Mouse (Mus musculus) limb, embryonic 15.5 days (tissue): ENCODE measurements around the gene Zcchc10. TPM values are rescaled to one million over a fixed set of nuclear protein-coding genes. Genes with fewer than 3 reads are reported as not detected.
"Not testable (repeated sequence)": the region's sequence is repeated elsewhere in the genome, so short reads cannot be mapped to it uniquely, and the experiment has no call there.

ENCODE experiments used
- ATAC-seq: fragments of 200-750 bp; cut with Nextera tagmentation; 2 replicates; pipeline ENCODE4 v1.8.0; 2017; ENCODE audit warnings: low read depth, moderate TSS enrichment; ENCODE audit not compliant: insufficient number of reproducible peaks, low FRiP score, low TSS enrichment
- H3K27ac ChIP-seq: fragments of 300-500 bp; sonication (generic); 2 replicates; pipeline ENCODE4 v1.5.1; 2015; ENCODE audit warnings: moderate library complexity, mild to moderate bottlenecking, inconsistent platforms
- H3K27me3 ChIP-seq: fragments of 300-500 bp; sonication (generic); 2 replicates; pipeline ENCODE4 v1.6.1; 2015; ENCODE audit warnings: inconsistent platforms
- H3K36me3 ChIP-seq: fragments of 300-500 bp; sonication (generic); 2 replicates; pipeline ENCODE4 v1.6.1; 2015; ENCODE audit warnings: inconsistent platforms
- H3K4me1 ChIP-seq: fragments of 300-500 bp; sonication (generic); 2 replicates; pipeline ENCODE4 v1.6.1; 2015; ENCODE audit warnings: inconsistent platforms
- H3K4me2 ChIP-seq: fragments of 300-500 bp; sonication (generic); 2 replicates; pipeline ENCODE4 v1.6.1; 2015; ENCODE audit warnings: mild to moderate bottlenecking, inconsistent platforms
- H3K4me3 ChIP-seq: fragments of 300-500 bp; sonication (generic); 2 replicates; pipeline ENCODE4 v1.5.1; 2015; ENCODE audit warnings: mild to moderate bottlenecking, inconsistent platforms
- H3K9ac ChIP-seq: fragments of 300-500 bp; sonication (generic); 2 replicates; pipeline ENCODE4 v1.6.1; 2015; ENCODE audit warnings: inconsistent platforms
- H3K9me3 ChIP-seq: fragments of 300-500 bp; sonication (generic); 2 replicates; pipeline ENCODE4 v1.6.1; 2016; ENCODE audit warnings: inconsistent platforms
- WGBS: fragments of 180-500 bp; shearing (Covaris S2); methylation state at CpG from one replicate; pipeline ENCODE4 v1.1.7; 2015; 5-methylcytosine and 5-hydroxymethylcytosine counted together
- polyA plus RNA-seq: library from polyadenylated mRNA; unstranded; fragments of >200 nt; fragmentation: Nextera tagmentation; extraction: Ambion mirVana; gene quantifications from 2 replicates; pipeline ENCODE4 v1.2.1, GENCODE M21; 2015

Zcchc10 gene
- polyA plus RNA-seq, 1 experiment from 2014 or later, result 17.8 TPM

DNA sequence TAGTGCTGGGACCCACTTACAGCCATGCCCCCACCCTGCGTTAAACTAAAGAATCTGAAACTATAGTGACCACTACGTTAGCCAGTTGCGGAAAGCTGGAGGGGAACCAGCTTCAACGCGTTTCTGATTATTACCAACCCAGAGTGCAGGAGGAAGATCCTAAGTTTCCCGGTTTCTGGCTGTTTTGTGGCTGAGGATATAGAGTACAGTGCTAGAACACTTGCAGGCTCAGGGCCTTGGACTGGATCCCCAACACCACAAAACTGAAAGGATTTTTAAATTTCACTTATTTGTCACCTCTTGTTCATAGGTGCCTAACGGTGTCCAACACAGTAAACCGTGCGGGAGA lies 23.3 kb upstream of the Zcchc10 start:
- H3K4me2 ChIP-seq, result peak overlapping the region; percentile 58
- peaks cover 29% of the 10 kb centered on the region for H3K4me1 ChIP-seq
- peak overlapping the region; percentile 100 for H3K4me3 ChIP-seq
- peak overlapping the region; percentile 98 for H3K27ac ChIP-seq
- H3K9ac ChIP-seq, result peak overlapping the region; percentile 45; the same call in 1 of the 2 replicates
- 0 out of 2 replicates have a peak, but pooled peaks cover 4% of the 10 kb centered on the region for H3K36me3 ChIP-seq
- WGBS, result 49% methylated on average over 9 of the region's 9 CpGs
- H3K9me3 ChIP-seq, result no peaks in the 10 kb centered on the region
- H3K27me3 ChIP-seq, result no peaks in the 10 kb centered on the region
- no peak for ATAC-seq

DNA sequence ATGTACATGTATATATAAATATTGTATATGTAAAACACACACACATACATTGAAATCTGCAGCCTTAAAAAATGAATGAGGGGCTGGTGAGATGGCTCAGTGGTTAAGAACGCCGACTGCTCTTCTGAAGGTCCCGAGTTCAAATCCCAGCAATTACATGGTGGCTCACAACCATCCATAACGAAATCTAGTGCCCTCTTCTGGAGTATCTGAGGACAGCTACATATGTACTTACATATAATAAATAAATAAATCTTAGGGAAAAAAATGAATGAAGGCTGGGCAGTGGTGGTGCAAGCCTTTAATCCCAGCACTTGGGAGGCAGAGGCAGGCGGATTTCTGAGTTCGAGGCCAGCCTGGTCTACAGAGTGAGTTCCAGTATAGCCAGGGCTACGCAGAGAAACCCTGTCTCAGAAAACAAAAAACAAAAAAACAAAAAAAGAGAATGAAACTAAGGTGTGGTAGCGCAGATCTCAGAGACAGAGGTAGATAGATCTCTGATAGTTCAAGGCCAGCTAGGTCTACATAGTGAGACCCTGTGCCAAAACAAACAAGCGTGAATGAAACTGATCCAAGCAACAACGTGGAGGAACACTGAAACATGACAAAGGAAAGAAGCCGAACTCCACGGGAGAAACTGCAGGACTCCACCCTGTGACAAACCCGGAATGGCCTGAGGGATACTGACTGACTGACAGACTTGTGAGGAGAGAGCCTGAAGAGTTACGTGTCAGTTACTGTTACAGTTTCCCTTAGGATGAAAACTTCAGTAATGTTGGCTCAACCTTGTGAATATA lies 20.2 kb upstream of the Zcchc10 start:
- peaks cover 27% of the 10 kb centered on the region for H3K4me1 ChIP-seq
- no peak overlapping the region for H3K4me3 ChIP-seq
- H3K9me3 ChIP-seq, result no peaks in the 10 kb centered on the region
- 82% methylated on average over 14 of the region's 14 CpGs for WGBS
- no peak overlapping the region for H3K9ac ChIP-seq
- H3K27me3 ChIP-seq, result no peaks in the 10 kb centered on the region
- no peaks in the 10 kb centered on the region for H3K36me3 ChIP-seq
- ATAC-seq, result no peak
- no peak overlapping the region for H3K4me2 ChIP-seq
- H3K27ac ChIP-seq, result no peak overlapping the region

DNA sequence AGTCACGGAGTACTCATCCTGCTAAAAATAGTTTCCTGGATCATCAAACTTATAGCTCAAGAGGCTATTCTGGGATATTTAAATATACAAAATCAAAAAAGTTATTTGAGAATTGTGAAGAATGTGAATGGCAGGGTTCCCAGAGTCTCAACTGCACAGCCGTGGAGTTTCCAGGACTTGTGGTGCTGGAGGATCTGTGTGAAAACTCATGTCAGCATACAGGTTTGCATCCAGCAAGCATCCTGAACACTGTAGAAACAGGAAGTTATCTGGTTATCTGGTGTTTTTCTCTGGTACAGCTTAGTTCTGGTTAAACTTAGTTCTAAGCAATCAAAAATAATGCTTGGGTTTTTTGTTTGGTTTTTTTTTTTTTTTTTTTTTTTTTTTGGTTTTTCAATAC lies 17.5 kb upstream of the Zcchc10 start:
- WGBS, result 57% methylated on average over 2 of the region's 2 CpGs
- no peak overlapping the region for H3K4me3 ChIP-seq
- no peak overlapping the region for H3K9ac ChIP-seq
- no peaks in the 10 kb centered on the region for H3K9me3 ChIP-seq
- no peak overlapping the region for H3K4me2 ChIP-seq
- H3K27ac ChIP-seq, result no peak overlapping the region
- no peaks in the 10 kb centered on the region for H3K27me3 ChIP-seq
- no peaks in the 10 kb centered on the region for H3K36me3 ChIP-seq
- peaks cover 18% of the 10 kb centered on the region for H3K4me1 ChIP-seq
- ATAC-seq, result no peak

DNA sequence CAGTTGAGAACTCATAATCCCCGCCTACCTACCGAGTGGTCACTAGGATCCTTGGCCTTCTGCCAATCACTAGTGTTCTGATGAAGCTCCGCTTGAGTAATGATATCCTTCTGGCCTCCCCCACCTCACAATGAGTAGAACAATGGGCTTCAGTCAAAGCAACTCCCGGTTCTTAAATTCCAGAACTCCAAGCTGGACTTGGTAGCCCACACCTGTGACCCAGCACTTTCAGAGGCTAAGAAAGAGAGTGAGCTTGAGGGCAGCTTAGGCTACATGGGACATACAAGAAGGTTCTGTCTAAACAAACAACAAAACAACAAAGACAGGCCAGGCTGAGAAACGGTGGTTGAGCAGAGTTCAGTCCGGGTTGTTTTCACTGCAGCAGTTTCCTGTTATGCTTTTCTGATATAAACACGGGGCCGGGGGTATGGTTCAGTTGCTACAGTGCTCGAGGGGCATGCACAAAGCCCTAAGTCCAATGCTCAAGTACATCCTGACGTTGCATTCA lies 16.9 kb upstream of the Zcchc10 start:
- Histone ChIP-seq H3K27ac (peak overlapping the region; percentile 73), H3K4me1 (peaks cover 18% of the 10 kb centered on the region), H3K9ac (no peak overlapping the region), H3K4me3 (no peak overlapping the region), H3K4me2 (no peak overlapping the region), H3K36me3 (no peaks in the 10 kb centered on the region), H3K27me3 (no peaks in the 10 kb centered on the region), H3K9me3 (no peaks in the 10 kb centered on the region)
- WGBS, result 69% methylated on average over 10 of the region's 10 CpGs
- ATAC-seq, result no peak

DNA sequence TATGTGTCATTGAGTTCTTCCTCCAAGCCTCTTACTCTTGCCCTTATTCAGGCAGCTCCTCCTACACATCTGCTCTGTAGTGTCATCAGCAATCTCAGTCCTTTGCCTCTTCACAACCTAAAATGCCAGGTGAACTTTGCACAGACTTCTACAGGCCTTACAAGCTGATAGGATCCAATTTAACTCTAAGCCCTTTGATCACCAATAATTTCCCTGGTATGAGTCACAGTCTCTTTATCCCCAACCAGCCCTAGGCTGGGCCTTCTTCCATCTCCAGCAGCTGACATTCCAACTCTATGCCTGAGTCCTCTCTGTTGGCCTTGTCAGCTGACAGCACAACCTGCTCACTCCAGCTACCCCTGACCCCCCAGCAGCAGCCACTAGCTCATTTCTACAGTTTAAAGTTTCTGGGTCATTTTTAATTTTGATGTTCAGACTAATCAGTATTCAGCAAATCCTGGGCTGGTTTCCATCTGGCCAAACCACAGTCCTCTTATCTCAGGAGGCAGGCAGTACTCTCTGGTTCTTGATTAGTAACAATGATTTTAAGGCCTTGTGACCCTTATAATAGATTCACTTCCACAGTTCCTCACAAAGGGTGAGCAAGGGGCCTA lies 16.1 kb upstream of the Zcchc10 start:
- H3K27me3 ChIP-seq, result no peaks in the 10 kb centered on the region
- peaks cover 18% of the 10 kb centered on the region for H3K4me1 ChIP-seq
- H3K4me3 ChIP-seq, result no peak overlapping the region
- no peak overlapping the region for H3K9ac ChIP-seq
- no peaks in the 10 kb centered on the region for H3K9me3 ChIP-seq
- H3K36me3 ChIP-seq, result no peaks in the 10 kb centered on the region
- H3K4me2 ChIP-seq, result no peak overlapping the region
- peak overlapping the region; percentile 73 for H3K27ac ChIP-seq
- ATAC-seq, result 0 out of 2 replicates have a peak, but pooled peaks have one; percentile 61

DNA sequence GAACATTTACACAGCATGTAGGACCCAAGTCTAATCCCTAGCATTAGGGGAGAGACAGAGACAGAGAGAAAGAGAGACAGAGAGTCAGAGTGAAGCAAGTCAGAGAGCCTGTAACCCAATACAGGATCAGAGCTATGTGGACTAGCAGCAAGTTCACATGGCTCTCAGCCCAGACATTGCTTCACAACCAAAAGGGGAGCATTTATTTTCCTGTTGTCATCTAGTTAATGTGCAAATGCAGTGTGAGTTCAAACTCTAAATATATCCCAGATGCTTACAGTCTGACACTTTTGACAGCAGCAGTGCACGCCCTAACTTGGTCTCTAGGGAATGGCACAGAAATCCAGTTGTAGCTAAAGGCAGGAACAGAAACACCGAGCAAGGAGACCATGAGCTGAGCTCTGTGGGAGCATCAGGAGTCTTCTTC lies 15.6 kb upstream of the Zcchc10 start:
- H3K9me3 ChIP-seq, result no peaks in the 10 kb centered on the region
- ATAC-seq, result peak; percentile 70; the same call in 1 of the 2 replicates
- H3K9ac ChIP-seq, result no peak overlapping the region
- peaks cover 18% of the 10 kb centered on the region for H3K4me1 ChIP-seq
- H3K4me2 ChIP-seq, result no peak overlapping the region
- no peaks in the 10 kb centered on the region for H3K27me3 ChIP-seq
- H3K36me3 ChIP-seq, result no peaks in the 10 kb centered on the region
- 24% methylated on average over 2 of the region's 2 CpGs for WGBS
- no peak overlapping the region for H3K4me3 ChIP-seq
- peak overlapping the region; percentile 73 for H3K27ac ChIP-seq

DNA sequence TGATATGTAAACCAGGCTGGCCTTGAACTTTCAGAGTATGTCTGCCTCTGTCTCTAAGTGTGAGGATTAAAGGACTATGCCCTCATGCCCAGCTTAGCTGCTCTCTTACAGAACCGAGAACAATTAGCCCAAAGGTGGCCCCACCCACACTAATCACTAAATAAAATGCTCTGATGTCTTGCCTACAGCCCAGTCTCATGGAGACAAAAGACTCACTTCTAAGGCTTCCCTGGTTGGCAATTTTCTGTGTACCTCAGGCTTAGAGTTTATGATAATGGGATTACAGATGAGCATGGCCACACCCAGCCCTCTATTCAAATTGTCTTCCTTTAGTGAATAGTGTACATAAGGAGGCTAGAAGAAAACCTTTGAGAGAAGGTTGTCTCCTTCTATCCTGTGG lies 13.1 kb upstream of the Zcchc10 start:
- H3K36me3 ChIP-seq, result no peaks in the 10 kb centered on the region
- H3K27me3 ChIP-seq, result no peaks in the 10 kb centered on the region
- ATAC-seq, result no peak
- H3K4me1 ChIP-seq, result peaks cover 18% of the 10 kb centered on the region
- H3K4me3 ChIP-seq, result no peak overlapping the region
- no peak overlapping the region for H3K9ac ChIP-seq
- no peaks in the 10 kb centered on the region for H3K9me3 ChIP-seq
- H3K27ac ChIP-seq, result no peak overlapping the region
- WGBS, result 38% methylated on average over 1 of the region's 1 CpGs
- H3K4me2 ChIP-seq, result no peak overlapping the region

DNA sequence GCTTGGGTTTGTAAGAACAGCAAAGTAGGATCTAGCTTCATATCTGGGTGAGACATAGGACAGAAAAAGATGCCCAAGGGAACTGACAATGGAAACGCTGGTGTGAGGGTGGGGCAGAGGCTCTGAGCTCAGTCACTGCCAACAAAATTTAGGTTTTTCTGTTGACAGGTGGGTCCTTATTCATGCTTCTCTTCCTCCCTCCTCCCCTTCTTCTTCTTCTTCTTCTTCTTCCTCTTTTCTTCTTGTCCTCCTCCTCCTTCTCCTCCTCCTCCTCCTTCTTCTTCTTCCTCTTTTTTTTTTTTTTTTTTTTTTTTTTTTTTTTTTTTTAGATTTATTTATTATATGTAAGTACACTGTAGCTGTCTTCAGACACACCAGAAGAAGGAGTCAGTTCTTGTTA lies 11.7 kb upstream of the Zcchc10 start:
- not testable (repeated sequence) for H3K27me3 ChIP-seq, H3K9me3 ChIP-seq, H3K4me2 ChIP-seq, H3K9ac ChIP-seq, H3K27ac ChIP-seq, H3K4me3 ChIP-seq, ATAC-seq, H3K36me3 ChIP-seq
- 60% methylated on average over 1 of the region's 1 CpGs for WGBS
- peaks cover 12% of the 10 kb centered on the region for H3K4me1 ChIP-seq

DNA sequence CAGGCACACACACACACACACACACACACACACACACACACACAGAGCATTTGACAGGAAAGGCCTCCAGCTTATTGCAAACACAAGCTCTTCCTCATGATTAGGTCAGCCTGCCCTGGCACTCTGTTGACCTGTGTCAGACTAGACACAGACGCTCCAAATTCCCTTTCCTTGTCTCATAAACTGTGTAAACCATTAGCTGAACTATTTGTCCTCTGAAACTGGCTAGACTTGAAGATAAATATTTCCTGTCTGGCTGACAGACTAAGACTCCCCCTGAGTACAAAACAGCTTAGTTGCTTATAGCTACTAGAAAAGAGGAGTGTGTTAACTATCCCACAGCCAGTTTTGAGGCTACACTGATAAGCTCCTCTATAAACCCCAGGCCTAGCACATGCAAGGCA lies 9.7 kb upstream of the Zcchc10 start:
- Histone ChIP-seq H3K27me3 (no peaks in the 10 kb centered on the region), H3K9ac (no peak overlapping the region), H3K4me2 (no peak overlapping the region), H3K4me3 (no peak overlapping the region), H3K9me3 (no peaks in the 10 kb centered on the region), H3K27ac (no peak overlapping the region), H3K36me3 (no peaks in the 10 kb centered on the region), H3K4me1 (no peaks in the 10 kb centered on the region)
- 10% methylated on average over 1 of the region's 1 CpGs for WGBS
- no peak for ATAC-seq

DNA sequence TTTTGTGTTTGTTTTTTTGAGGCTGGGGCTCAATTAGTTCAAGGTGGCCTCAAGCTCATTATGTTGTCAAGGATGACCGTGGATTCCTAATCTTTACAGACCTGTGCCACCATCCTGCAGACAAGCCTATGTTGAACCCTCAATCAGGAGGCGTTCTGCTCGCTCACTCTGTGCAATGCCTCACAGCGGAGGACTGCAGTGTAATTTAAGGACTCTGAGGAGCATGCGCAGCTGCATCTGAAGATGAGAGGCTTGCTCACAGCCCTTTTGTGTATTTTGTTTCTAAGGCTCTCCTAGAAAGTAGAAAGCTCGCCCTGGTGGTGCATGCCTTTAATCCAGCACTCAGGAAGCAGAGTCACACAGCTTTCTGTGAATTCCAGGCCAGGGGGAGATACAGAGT lies 7.5 kb upstream of the Zcchc10 start:
- no peak for ATAC-seq
- H3K4me2 ChIP-seq, result no peak overlapping the region
- H3K4me3 ChIP-seq, result no peak overlapping the region
- no peak overlapping the region for H3K9ac ChIP-seq
- WGBS, result 34% methylated on average over 6 of the region's 6 CpGs
- H3K27me3 ChIP-seq, result no peaks in the 10 kb centered on the region
- H3K27ac ChIP-seq, result no peak overlapping the region
- no peaks in the 10 kb centered on the region for H3K36me3 ChIP-seq
- no peaks in the 10 kb centered on the region for H3K9me3 ChIP-seq
- no peaks in the 10 kb centered on the region for H3K4me1 ChIP-seq

DNA sequence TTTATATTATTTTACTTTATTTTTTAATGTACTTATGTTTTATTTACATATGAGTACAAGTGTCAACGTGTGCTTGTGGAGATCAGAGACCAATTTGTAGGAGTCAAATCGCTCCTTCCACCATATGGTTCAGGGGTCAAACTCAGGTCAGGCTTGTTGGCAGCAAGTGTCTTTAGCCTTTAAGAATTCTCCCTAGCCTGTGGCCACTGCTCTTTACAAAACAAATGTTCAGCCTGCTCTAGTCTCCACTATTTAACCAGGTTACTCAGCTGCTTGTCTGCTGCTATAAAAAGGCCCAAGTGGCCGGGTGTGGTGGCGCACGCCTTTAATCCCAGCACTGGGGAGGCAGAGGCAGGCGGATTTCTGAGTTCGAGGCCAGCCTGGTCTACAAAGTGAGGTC lies 6.4 kb upstream of the Zcchc10 start:
- Histone ChIP-seq H3K9ac (no peak overlapping the region), H3K9me3 (no peaks in the 10 kb centered on the region), H3K36me3 (no peaks in the 10 kb centered on the region), H3K4me3 (no peak overlapping the region), H3K4me1 (no peaks in the 10 kb centered on the region), H3K4me2 (no peak overlapping the region), H3K27ac (no peak overlapping the region), H3K27me3 (no peaks in the 10 kb centered on the region)
- 66% methylated on average over 7 of the region's 7 CpGs for WGBS
- no peak for ATAC-seq

DNA sequence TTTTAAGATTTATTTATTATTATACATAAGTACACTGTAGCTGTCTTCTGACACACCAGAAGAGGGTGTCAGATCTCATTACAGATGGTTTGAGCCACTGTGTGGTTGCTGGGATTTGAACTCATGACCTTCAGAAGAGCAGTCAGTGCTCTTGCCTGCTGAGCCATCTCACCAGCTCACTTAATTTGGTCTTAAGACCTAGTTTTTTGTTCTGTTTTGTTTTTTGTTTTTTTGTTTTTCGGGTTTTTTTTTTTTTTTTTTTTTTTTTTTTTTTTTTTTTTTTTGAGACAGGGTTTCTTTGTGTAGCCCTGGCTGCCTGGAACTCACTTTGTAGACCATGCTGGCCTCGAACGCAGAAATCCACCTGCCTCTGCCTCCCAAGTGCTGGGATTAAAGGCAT lies 5.9 kb upstream of the Zcchc10 start:
- H3K4me1 ChIP-seq, H3K4me2 ChIP-seq, H3K9me3 ChIP-seq, ATAC-seq, H3K36me3 ChIP-seq, H3K27me3 ChIP-seq, H3K9ac ChIP-seq, H3K27ac ChIP-seq, H3K4me3 ChIP-seq: not testable (repeated sequence)
- WGBS, result 78% methylated on average over 3 of the region's 3 CpGs
